Mouse (Mus musculus) small intestine, adult 2 months (tissue): Measurements from ENCODE around the gene Gm21812. TPM values are rescaled to one million over a fixed set of nuclear protein-coding genes. Genes with fewer than 3 reads are reported as not detected.
"Not testable (repeated sequence)": the region's sequence is repeated elsewhere in the genome, so short reads cannot be mapped to it uniquely, and the experiment has no call there.

Experiments
- H3K27ac ChIP-seq: fragments of 200-500 bp; 2 replicates; pipeline ENCODE4 v1.5.1; 2012; ENCODE audit warnings: low read depth, low read length, control low read depth, inconsistent platforms; ENCODE audit not compliant: insufficient read depth
- H3K27me3 ChIP-seq: fragments of 200-500 bp; 2 replicates; pipeline ENCODE4 v1.6.1; 2012; ENCODE audit warnings: mild to moderate bottlenecking, moderate library complexity, low read length, inconsistent platforms; ENCODE audit not compliant: control insufficient read depth, insufficient read depth
- H3K36me3 ChIP-seq: fragments of 200-500 bp; 2 replicates; pipeline ENCODE4 v1.6.1; 2012; ENCODE audit warnings: mild to moderate bottlenecking, low read length, control low read depth, inconsistent platforms; ENCODE audit not compliant: control insufficient read depth, insufficient read depth
- H3K4me1 ChIP-seq: fragments of 200-500 bp; 2 replicates; pipeline ENCODE4 v1.6.1; 2012; ENCODE audit warnings: low read length, inconsistent platforms, mixed read lengths; ENCODE audit not compliant: control insufficient read depth, insufficient read depth, insufficient read length
- H3K4me3 ChIP-seq: fragments of 200-500 bp; 2 replicates; pipeline ENCODE4 v1.5.1; 2012; ENCODE audit warnings: low read depth, mild to moderate bottlenecking, control low read depth, inconsistent platforms, low read length, moderate library complexity
- WGBS: fragments of 180-500 bp; shearing (Covaris S2); methylation state at CpG from one replicate; pipeline ENCODE4 v1.1.7; 2018; 5-methylcytosine and 5-hydroxymethylcytosine counted together
- polyA plus RNA-seq: library from polyadenylated mRNA; depleted of rRNA; stranded (reverse); fragments of >200 nt; gene quantifications from 2 replicates; pipeline ENCODE4 v1.2.3, GENCODE M21; 2012; rRNA removed

Gm21812 gene
- polyA plus RNA-seq, result not detected in 2 replicates

DNA sequence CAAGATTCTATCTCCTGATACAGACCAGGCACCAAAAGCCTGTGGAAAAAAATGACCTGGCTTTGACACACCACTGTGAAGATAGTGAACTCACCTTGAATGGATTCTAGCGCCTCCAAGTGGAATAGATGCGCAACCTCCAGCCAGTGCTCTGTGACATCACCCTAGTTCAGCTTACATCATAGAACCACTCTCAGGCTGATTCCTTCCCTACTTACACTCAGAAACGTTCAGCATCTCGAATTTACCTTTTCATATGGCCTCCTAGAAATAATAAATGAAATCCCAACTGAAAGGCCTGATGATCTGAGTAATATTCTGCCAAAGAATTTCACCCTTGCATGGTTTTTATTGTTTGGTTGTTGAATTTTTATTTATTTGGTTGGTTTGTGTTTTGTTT is at the start of gene Gm21812:
Gene Gm21812 (minus strand): TSS at position 101 of the 400 bp plus-strand sequence.
- not testable (repeated sequence) for H3K27me3 ChIP-seq, H3K4me1 ChIP-seq, H3K27ac ChIP-seq, H3K36me3 ChIP-seq, H3K4me3 ChIP-seq
- WGBS, result no CpG with 5 or more reads among the region's 4 CpGs

Other genes with a start within 250 kb of the Gm21812 start
- gene Gm21292, start 213.3 kb downstream of the Gm21812 start, polyA plus RNA-seq, result not detected in 2 replicates
- not detected in 2 replicates for gene Gm21721, start 145.0 kb downstream of the Gm21812 start, polyA plus RNA-seq
- gene Gm21874, start 69.0 kb upstream of the Gm21812 start, polyA plus RNA-seq, result not detected in 2 replicates